Mouse (Mus musculus) lung, postnatal 0 days (tissue): ENCODE measurements around the gene Npas4.

Experiments
- CTCF ChIP-seq: IDR thresholded peaks from 2 replicates; pipeline ENCODE4 v1.5.1; 2016; ENCODE audit warnings: antibody characterized with exemption, mild to moderate bottlenecking
- EP300 ChIP-seq: IDR thresholded peaks from 2 replicates; pipeline ENCODE4 v1.6.1; 2016; ENCODE audit warnings: antibody characterized with exemption, mild to moderate bottlenecking, control low read depth

DNA sequence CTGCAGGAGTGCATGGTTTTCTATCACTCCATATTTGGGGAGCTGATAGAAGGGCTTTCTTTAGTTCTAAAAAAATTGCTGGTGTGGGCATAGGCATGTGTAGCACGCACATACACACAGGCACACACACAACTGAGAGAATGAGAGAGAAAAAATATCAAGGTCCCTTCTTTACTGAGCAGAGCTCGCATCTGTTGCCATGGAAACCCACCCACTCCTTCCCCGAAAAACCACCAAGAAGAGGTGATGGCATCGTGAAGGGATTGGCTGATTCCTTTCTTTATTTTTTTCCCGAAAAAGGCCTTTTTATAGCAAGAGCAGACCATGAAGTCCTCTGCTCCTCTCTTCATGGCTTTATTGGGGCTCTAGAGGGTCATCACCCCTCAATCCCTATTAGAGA is 3.9 kb upstream of the Npas4 start:
- TF ChIP-seq EP300 (no peak), CTCF (no peak)
